Mouse (Mus musculus) embryonic facial prominence, embryonic 15.5 days (tissue): ENCODE measurements around the gene Vps41. TPM values are rescaled to one million over a fixed set of nuclear protein-coding genes. Genes with fewer than 3 reads are reported as not detected.

Source experiments
- ATAC-seq: fragments of 200-750 bp; cut with Nextera tagmentation; 2 replicates; pipeline ENCODE4 v1.8.0; 2017; ENCODE audit warnings: low read depth, moderate TSS enrichment; ENCODE audit not compliant: insufficient number of reproducible peaks, low FRiP score, low TSS enrichment
- H3K27ac ChIP-seq: fragments of 300-500 bp; sonication (generic); replicated peaks from 2 replicates; pipeline ENCODE4 v1.5.1; 2015; ENCODE audit warnings: mild to moderate bottlenecking, inconsistent platforms
- H3K27me3 ChIP-seq: fragments of 300-500 bp; sonication (generic); 2 replicates; pipeline ENCODE4 v1.6.1; 2015; ENCODE audit warnings: inconsistent platforms
- H3K36me3 ChIP-seq: fragments of 300-500 bp; sonication (generic); 2 replicates; pipeline ENCODE4 v1.6.1; 2015; ENCODE audit warnings: mild to moderate bottlenecking, inconsistent platforms
- H3K4me1 ChIP-seq: fragments of 300-500 bp; sonication (generic); 2 replicates; pipeline ENCODE4 v1.6.1; 2015; ENCODE audit warnings: inconsistent platforms
- H3K4me2 ChIP-seq: fragments of 300-500 bp; sonication (generic); replicated peaks from 2 replicates; pipeline ENCODE4 v1.6.1; 2015; ENCODE audit warnings: mild to moderate bottlenecking, inconsistent platforms
- H3K4me3 ChIP-seq: fragments of 300-500 bp; sonication (generic); replicated peaks from 2 replicates; pipeline ENCODE4 v1.5.1; 2015; ENCODE audit warnings: mild to moderate bottlenecking, inconsistent platforms
- H3K9ac ChIP-seq: fragments of 300-500 bp; sonication (generic); 2 replicates; pipeline ENCODE4 v1.6.1; 2015; ENCODE audit warnings: inconsistent platforms
- H3K9me3 ChIP-seq: fragments of 300-500 bp; sonication (generic); replicated peaks from 2 replicates; pipeline ENCODE4 v1.6.1; 2016; ENCODE audit warnings: inconsistent platforms
- WGBS: fragments of 180-500 bp; shearing (Covaris S2); methylation state at CpG from one replicate; pipeline ENCODE4 v1.1.7; 2015; 5-methylcytosine and 5-hydroxymethylcytosine counted together
- polyA plus RNA-seq: library from polyadenylated mRNA; unstranded; fragments of >200 nt; fragmentation: Nextera tagmentation; extraction: Ambion mirVana; gene quantifications from 2 replicates; pipeline ENCODE4 v1.2.1, GENCODE M21; 2015

The Vps41 gene
- polyA plus RNA-seq, 1 experiment from 2014 or later: 68.5 TPM

GRCm38 (mm10) chr13:18791724-18792123 lies 74.6 kb downstream of the Vps41 start:
- Histone ChIP-seq H3K27ac (no peak overlapping the region), H3K4me1 (0 out of 2 replicates have a peak, but pooled peaks cover 3% of the 10 kb centered on the region), H3K36me3 (no peaks in the 10 kb centered on the region), H3K9ac (no peak overlapping the region), H3K4me2 (no peak overlapping the region), H3K27me3 (no peaks in the 10 kb centered on the region), H3K9me3 (no peaks in the 10 kb centered on the region), H3K4me3 (no peak overlapping the region)
- WGBS: 98% methylated on average over 2 of the region's 2 CpGs
- ATAC-seq: no peak

- Histone ChIP-seq H3K4me2 (no peak overlapping the region), H3K9ac (no peak overlapping the region), H3K4me3 (no peak overlapping the region), H3K36me3 (no peaks in the 10 kb centered on the region), H3K4me1 (0 out of 2 replicates have a peak, but pooled peaks cover 3% of the 10 kb centered on the region), H3K27me3 (no peaks in the 10 kb centered on the region), H3K9me3 (no peaks in the 10 kb centered on the region), H3K27ac (no peak overlapping the region)
- WGBS: 85% methylated on average over 3 of the region's 3 CpGs
- no peak for ATAC-seq
Observed at GRCm38 (mm10) chr13:18794454-18794853, 77.4 kb downstream of the Vps41 start.

GRCm38 (mm10) chr13:18797555-18797954 lies 80.5 kb downstream of the Vps41 start:
- no peak overlapping the region for H3K27ac ChIP-seq

GRCm38 (mm10) chr13:18800434-18800833 lies 83.3 kb downstream of the Vps41 start:
- Histone ChIP-seq H3K9me3 (no peaks in the 10 kb centered on the region), H3K4me1 (0 out of 2 replicates have a peak, but pooled peaks cover 3% of the 10 kb centered on the region), H3K36me3 (no peaks in the 10 kb centered on the region), H3K4me2 (no peak overlapping the region), H3K27me3 (no peaks in the 10 kb centered on the region), H3K9ac (no peak overlapping the region), H3K4me3 (no peak overlapping the region), H3K27ac (no peak overlapping the region)
- ATAC-seq: no peak
- 34% methylated on average over 3 of the region's 3 CpGs for WGBS

More at GRCm38 (mm10) chr13:18797555-18797954, 80.5 kb downstream of the Vps41 start:
- 87% methylated on average over 5 of the region's 5 CpGs for WGBS
- H3K4me2 ChIP-seq: no peak overlapping the region
- H3K4me3 ChIP-seq: no peak overlapping the region
- no peaks in the 10 kb centered on the region for H3K27me3 ChIP-seq
- 0 out of 2 replicates have a peak, but pooled peaks cover 3% of the 10 kb centered on the region for H3K4me1 ChIP-seq
- no peak overlapping the region for H3K9ac ChIP-seq
- no peaks in the 10 kb centered on the region for H3K36me3 ChIP-seq
- ATAC-seq: no peak
- no peaks in the 10 kb centered on the region for H3K9me3 ChIP-seq

GRCm38 (mm10) chr13:18809465-18809864 lies 92.4 kb downstream of the Vps41 start:
- 81% methylated on average over 4 of the region's 4 CpGs for WGBS
- Histone ChIP-seq H3K36me3 (peaks cover 4% of the 10 kb centered on the region; the same call in 1 of the 2 replicates), H3K9me3 (no peaks in the 10 kb centered on the region)

GRCm38 (mm10) chr13:18809978-18810675 lies 93.0 kb downstream of the Vps41 start:
- H3K4me3 ChIP-seq: no peak overlapping the region
- no peak for ATAC-seq

More at GRCm38 (mm10) chr13:18809465-18809864, 92.4 kb downstream of the Vps41 start:
- H3K4me3 ChIP-seq: no peak overlapping the region
- no peak overlapping the region for H3K9ac ChIP-seq
- ATAC-seq: no peak
- no peaks in the 10 kb centered on the region for H3K27me3 ChIP-seq
- H3K27ac ChIP-seq: no peak overlapping the region
- H3K4me2 ChIP-seq: no peak overlapping the region
- H3K4me1 ChIP-seq: no peaks in the 10 kb centered on the region

GRCm38 (mm10) chr13:18824420-18825123 lies 107.5 kb downstream of the Vps41 start:
- 0 out of 2 replicates have a peak, but pooled peaks cover 9% of the 10 kb centered on the region for H3K36me3 ChIP-seq
- H3K4me1 ChIP-seq: no peaks in the 10 kb centered on the region
- ATAC-seq: no peak
- no peak overlapping the region for H3K4me2 ChIP-seq
- H3K27me3 ChIP-seq: no peaks in the 10 kb centered on the region
- H3K9me3 ChIP-seq: no peaks in the 10 kb centered on the region
- no peak overlapping the region for H3K9ac ChIP-seq
- WGBS: 81% methylated on average over 10 of the region's 10 CpGs
- H3K27ac ChIP-seq: no peak overlapping the region
- no peak overlapping the region for H3K4me3 ChIP-seq

More at GRCm38 (mm10) chr13:18809978-18810675, 93.0 kb downstream of the Vps41 start:
- H3K9me3 ChIP-seq: no peaks in the 10 kb centered on the region
- H3K9ac ChIP-seq: no peak overlapping the region
- H3K4me1 ChIP-seq: no peaks in the 10 kb centered on the region
- no peaks in the 10 kb centered on the region for H3K27me3 ChIP-seq
- H3K27ac ChIP-seq: no peak overlapping the region
- no peak overlapping the region for H3K4me2 ChIP-seq
- H3K36me3 ChIP-seq: peaks cover 10% of the 10 kb centered on the region
- 19% methylated on average over 11 of the region's 11 CpGs for WGBS

GRCm38 (mm10) chr13:18827029-18827428 lies 109.9 kb downstream of the Vps41 start:
- H3K27me3 ChIP-seq: no peaks in the 10 kb centered on the region
- H3K27ac ChIP-seq: no peak overlapping the region
- no peaks in the 10 kb centered on the region for H3K9me3 ChIP-seq
- H3K4me1 ChIP-seq: no peaks in the 10 kb centered on the region
- no peak overlapping the region for H3K9ac ChIP-seq
- no peak overlapping the region for H3K4me2 ChIP-seq
- no peak overlapping the region for H3K4me3 ChIP-seq
- 91% methylated on average over 10 of the region's 10 CpGs for WGBS
- H3K36me3 ChIP-seq: 0 out of 2 replicates have a peak, but pooled peaks cover 9% of the 10 kb centered on the region
- no peak for ATAC-seq

GRCm38 (mm10) chr13:18830486-18830885 lies 113.4 kb downstream of the Vps41 start:
- no peak overlapping the region for H3K4me3 ChIP-seq
- no peak overlapping the region for H3K27ac ChIP-seq
- no peak for ATAC-seq
- no peak overlapping the region for H3K4me2 ChIP-seq
- no peaks in the 10 kb centered on the region for H3K4me1 ChIP-seq
- WGBS: 69% methylated on average over 3 of the region's 3 CpGs
- H3K9me3 ChIP-seq: no peaks in the 10 kb centered on the region
- 0 out of 2 replicates have a peak, but pooled peaks cover 9% of the 10 kb centered on the region for H3K36me3 ChIP-seq
- H3K9ac ChIP-seq: no peak overlapping the region
- H3K27me3 ChIP-seq: no peaks in the 10 kb centered on the region

- 89% methylated on average over 4 of the region's 4 CpGs for WGBS
- Histone ChIP-seq H3K4me3 (no peak overlapping the region), H3K4me1 (no peaks in the 10 kb centered on the region), H3K36me3 (no peaks in the 10 kb centered on the region), H3K4me2 (no peak overlapping the region), H3K27me3 (no peaks in the 10 kb centered on the region), H3K27ac (no peak overlapping the region), H3K9me3 (no peaks in the 10 kb centered on the region), H3K9ac (no peak overlapping the region)
- ATAC-seq: no peak
Observed at GRCm38 (mm10) chr13:18839231-18839630, 122.1 kb downstream of the Vps41 start.

GRCm38 (mm10) chr13:18840366-18840765 lies 123.3 kb downstream of the Vps41 start:
- no peak for ATAC-seq
- Histone ChIP-seq H3K27me3 (no peaks in the 10 kb centered on the region), H3K4me1 (no peaks in the 10 kb centered on the region), H3K27ac (no peak overlapping the region), H3K9ac (no peak overlapping the region), H3K9me3 (no peaks in the 10 kb centered on the region), H3K36me3 (no peaks in the 10 kb centered on the region), H3K4me3 (no peak overlapping the region), H3K4me2 (no peak overlapping the region)
- 68% methylated on average over 4 of the region's 4 CpGs for WGBS
